Comparison of ENCODE assay signal across 7 mouse cellular contexts in the genomic region with DNA sequence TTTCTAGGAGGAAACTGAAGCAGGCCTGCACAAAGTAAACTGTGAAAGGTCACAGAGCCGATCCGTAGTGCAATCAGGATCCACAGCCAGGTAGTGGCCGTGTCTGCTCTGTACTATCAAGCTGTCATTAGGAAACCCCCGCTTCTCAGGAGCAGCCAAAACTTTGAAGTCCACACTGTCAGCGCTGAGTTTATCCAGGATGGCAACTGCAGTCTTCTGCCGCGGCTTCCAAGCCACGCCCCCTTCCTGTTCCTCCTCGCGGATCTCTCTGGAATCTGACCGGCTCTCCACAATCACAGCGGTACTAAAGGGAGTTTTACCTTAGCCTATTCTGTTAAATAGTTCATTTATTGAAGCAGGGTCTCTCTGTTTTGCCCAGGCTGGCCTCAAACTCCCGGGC. TPM values are rescaled to one million over a fixed set of nuclear protein-coding genes. Genes with fewer than 3 reads are reported as not detected.
DNase-seq lines count a peak whose midpoint lies in the region; ATAC-seq and TF ChIP-seq lines count a peak whose summit lies in the region.

No protein-coding gene starts in this region.

- no peak overlapping the region for H3K9ac ChIP-seq in forebrain, embryonic 12.5 days

- H3K4me3 ChIP-seq in forebrain, embryonic 12.5 days (replicated peaks), result 0 out of 2 replicates have a peak overlapping the region, but pooled peaks have one; percentile 3
- H3K4me3 ChIP-seq in lung, adult 2 months (replicated peaks; ENCODE audit: extremely low read depth, low read depth, low read length), result no peak overlapping the region

- no peaks in the 10 kb centered on the region for H3K9me3 ChIP-seq in forebrain, embryonic 12.5 days

- WGBS in forebrain, embryonic 12.5 days, result 4% methylated on average over 13 of the region's 13 CpGs
- 5% methylated on average over 13 of the region's 13 CpGs for WGBS in lung, adult 2 months

- H3K27me3 ChIP-seq in forebrain, embryonic 12.5 days, result peaks cover 91% of the 10 kb centered on the region

- H3K27ac ChIP-seq in forebrain, embryonic 12.5 days, result no peak overlapping the region

- TF ChIP-seq POLR2A in lung, adult 2 months (IDR thresholded peaks at IDR 0.05; ENCODE audit: borderline replicate concordance, extremely low read depth, low read depth, low read length), result no peak

- 0 out of 2 replicates have a peak, but pooled peaks have one; percentile 39 for ATAC-seq in common myeloid progenitor, adult 5-6 weeks (replicated peaks; ENCODE audit: low read depth, poor library complexity, severe bottlenecking)
- no peak for ATAC-seq in forebrain, embryonic 12.5 days (ENCODE audit: low FRiP score)
- no peak for ATAC-seq in cerebellum, adult (ENCODE audit: insufficient number of reproducible peaks, low FRiP score, low TSS enrichment)

- 0 out of 2 replicates have a peak, but pooled peaks cover 6% of the 10 kb centered on the region for H3K4me1 ChIP-seq in forebrain, embryonic 12.5 days
- H3K4me1 ChIP-seq in lung, adult 2 months (ENCODE audit: control insufficient read depth, insufficient read depth, low read length), result peaks cover 8% of the 10 kb centered on the region

- peak; percentile 35 for DNase-seq in kidney, adult 11 months
- peak; percentile 19 for DNase-seq in lung, adult 2 months
- no peak for DNase-seq in c-Kit-positive CD71-positive TER-119-positive erythroid progenitor cells, embryonic 14.5 days (ENCODE audit: low spot score)
- DNase-seq in spleen, postnatal 14 days (ENCODE audit: low spot score in 2 of 2), result no peak

- no peaks in the 10 kb centered on the region for H3K36me3 ChIP-seq in forebrain, embryonic 12.5 days (replicated peaks)

- peak overlapping the region; percentile 33 for H3K4me2 ChIP-seq in forebrain, embryonic 12.5 days

- no peak for TF ChIP-seq CTCF in lung, adult 2 months (IDR thresholded peaks at IDR 0.05; ENCODE audit: insufficient read depth, low read length)

RNA-seq across cellular contexts. Expression of a gene that starts 27.3 kb away (rescaled TPM):
- 0.64 and 2.5 TPM in 2 replicates for total RNA-seq in common myeloid progenitor, adult 5-6 weeks (2017)
- polyA plus RNA-seq in forebrain, embryonic 12.5 days (2016; fragmentation: Nextera tagmentation; extraction: Ambion mirVana), result 6.3 and 8.3 TPM in 2 replicates
- polyA plus RNA-seq in lung, adult 2 months (2012; rRNA removed), result 0.05 TPM in 1 of 2 replicates, not detected in the other

Comparison
In these comparisons a context has a peak if more than half of its experiments do, and no peak if none do; other contexts are left out.
1. DNase-seq: peak in kidney, adult 11 months (single experiment) and lung, adult 2 months (single experiment); none in c-Kit-positive CD71-positive TER-119-positive erythroid progenitor cells, embryonic 14.5 days (single experiment) and spleen, postnatal 14 days (0 of 2).